Mouse (Mus musculus): ENCODE measurements at regions not wholly inside any gene's neighbourhood (a gene's known extent, or its start where the extent isn't known, plus 50 kb on each side); places are given as distances from the start of the nearest gene placed in this dataset.

- Histone ChIP-seq H3K4me1 (ENCODE audit: control insufficient read depth, insufficient read depth, low read length) (no peaks in the 10 kb centered on the region), H3K9ac (replicated peaks; ENCODE audit: low read depth, low read length) (no peak overlapping the region), H3K9me3 (ENCODE audit: control insufficient read depth, low read depth, low read length) (no peaks in the 10 kb centered on the region), H3K4me2 (replicated peaks; ENCODE audit: low read depth, low read length) (no peak overlapping the region), H3K27ac (ENCODE audit: low read length) (no peak overlapping the region), H3K27me3 (ENCODE audit: control insufficient read depth, insufficient read depth, low read length) (no peaks in the 10 kb centered on the region), H3K4me3 (ENCODE audit: low read depth, low read length) (no peak overlapping the region), H3K36me3 (ENCODE audit: control insufficient read depth, insufficient read depth, low read length) (no peaks in the 10 kb centered on the region)
- WGBS: 56% methylated on average over 5 of the region's 5 CpGs
- no peak for ATAC-seq (ENCODE audit: insufficient number of reproducible peaks, insufficient read depth, low FRiP score, low read depth)
Measured at GRCm38 (mm10) chr17:51462137-51462880, 283.2 kb upstream of the Tbc1d5 start.

GRCm38 (mm10) chr17:51461248-51461647 lies 282.1 kb upstream of the Tbc1d5 start:
- Histone ChIP-seq H3K27ac (ENCODE audit: low read length) (no peak overlapping the region), H3K9ac (replicated peaks; ENCODE audit: low read depth, low read length) (no peak overlapping the region), H3K4me3 (ENCODE audit: low read depth, low read length) (no peak overlapping the region), H3K27me3 (ENCODE audit: control insufficient read depth, insufficient read depth, low read length) (no peaks in the 10 kb centered on the region), H3K4me1 (ENCODE audit: control insufficient read depth, insufficient read depth, low read length) (no peaks in the 10 kb centered on the region), H3K36me3 (ENCODE audit: control insufficient read depth, insufficient read depth, low read length) (no peaks in the 10 kb centered on the region), H3K4me2 (replicated peaks; ENCODE audit: low read depth, low read length) (no peak overlapping the region), H3K9me3 (ENCODE audit: control insufficient read depth, low read depth, low read length) (no peaks in the 10 kb centered on the region)
- WGBS: 52% methylated on average over 14 of the region's 14 CpGs
- no peak for ATAC-seq (ENCODE audit: insufficient number of reproducible peaks, insufficient read depth, low FRiP score, low read depth)

DNA sequence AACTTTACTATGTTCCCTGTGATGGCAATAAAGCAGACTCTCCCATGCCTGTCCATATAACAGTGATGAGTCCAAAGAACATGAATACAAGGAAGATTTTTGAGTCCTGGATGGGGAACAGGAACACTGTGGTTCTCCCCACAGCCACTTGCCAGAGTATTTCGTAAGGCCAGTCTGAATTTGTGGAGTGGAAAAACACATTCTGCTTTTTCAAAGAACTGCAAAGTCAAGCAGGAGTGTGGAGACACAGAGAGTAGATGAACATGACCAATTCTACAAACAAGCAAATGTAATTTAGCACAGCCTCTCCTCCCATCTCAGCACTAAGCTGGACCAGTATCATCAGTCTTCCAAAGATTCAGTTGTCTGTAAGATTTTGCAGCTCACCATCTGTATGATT lies 280.0 kb upstream of the Tbc1d5 start:
- ATAC-seq (ENCODE audit: insufficient number of reproducible peaks, insufficient read depth, low FRiP score, low read depth): no peak
- Histone ChIP-seq H3K36me3 (ENCODE audit: control insufficient read depth, insufficient read depth, low read length) (no peaks in the 10 kb centered on the region), H3K9ac (replicated peaks; ENCODE audit: low read depth, low read length) (no peak overlapping the region), H3K27me3 (ENCODE audit: control insufficient read depth, insufficient read depth, low read length) (no peaks in the 10 kb centered on the region), H3K9me3 (ENCODE audit: control insufficient read depth, low read depth, low read length) (no peaks in the 10 kb centered on the region), H3K27ac (ENCODE audit: low read length) (no peak overlapping the region), H3K4me2 (replicated peaks; ENCODE audit: low read depth, low read length) (no peak overlapping the region), H3K4me3 (ENCODE audit: low read depth, low read length) (no peak overlapping the region), H3K4me1 (ENCODE audit: control insufficient read depth, insufficient read depth, low read length) (no peaks in the 10 kb centered on the region)
- 89% methylated on average over 1 of the region's 1 CpGs for WGBS

- no peak overlapping the region for H3K27ac ChIP-seq (ENCODE audit: low read length)
Measured at GRCm38 (mm10) chr17:51415746-51416145, 236.6 kb upstream of the Tbc1d5 start.

DNA sequence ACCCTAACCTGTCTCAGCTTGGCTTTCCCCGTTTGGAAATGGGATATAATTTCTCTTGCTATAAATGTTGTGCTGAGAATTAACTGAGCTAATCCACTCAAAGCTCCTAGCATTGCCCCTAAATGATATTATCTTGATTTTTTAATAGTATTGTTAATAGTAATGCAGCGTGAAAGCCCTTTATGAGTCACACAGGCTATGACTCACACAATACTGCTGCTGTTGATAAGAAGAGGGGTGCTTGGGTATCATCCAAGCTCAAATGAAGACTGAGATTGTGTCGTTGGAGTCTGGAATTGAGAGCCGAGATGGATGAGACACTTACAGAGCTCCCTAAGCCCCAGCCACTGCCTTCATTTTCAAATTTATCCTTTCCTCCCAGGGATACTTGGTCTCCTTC lies 235.2 kb upstream of the Tbc1d5 start:
- no peaks in the 10 kb centered on the region for H3K9me3 ChIP-seq (ENCODE audit: control insufficient read depth, low read depth, low read length)
- H3K9ac ChIP-seq (replicated peaks; ENCODE audit: low read depth, low read length): no peak overlapping the region
- H3K4me2 ChIP-seq (replicated peaks; ENCODE audit: low read depth, low read length): no peak overlapping the region
- H3K4me1 ChIP-seq (ENCODE audit: control insufficient read depth, insufficient read depth, low read length): no peaks in the 10 kb centered on the region
- WGBS: 80% methylated on average over 4 of the region's 4 CpGs
- no peak overlapping the region for H3K27ac ChIP-seq (ENCODE audit: low read length)
- H3K4me3 ChIP-seq (ENCODE audit: low read depth, low read length): no peak overlapping the region
- H3K36me3 ChIP-seq (ENCODE audit: control insufficient read depth, insufficient read depth, low read length): no peaks in the 10 kb centered on the region
- no peak for ATAC-seq (ENCODE audit: insufficient number of reproducible peaks, insufficient read depth, low FRiP score, low read depth)
- no peaks in the 10 kb centered on the region for H3K27me3 ChIP-seq (ENCODE audit: control insufficient read depth, insufficient read depth, low read length)

More at GRCm38 (mm10) chr17:51415746-51416145, 236.6 kb upstream of the Tbc1d5 start:
- WGBS: 82% methylated on average over 6 of the region's 6 CpGs
- Histone ChIP-seq H3K4me1 (ENCODE audit: control insufficient read depth, insufficient read depth, low read length) (no peaks in the 10 kb centered on the region), H3K9ac (replicated peaks; ENCODE audit: low read depth, low read length) (no peak overlapping the region), H3K36me3 (ENCODE audit: control insufficient read depth, insufficient read depth, low read length) (no peaks in the 10 kb centered on the region), H3K27me3 (ENCODE audit: control insufficient read depth, insufficient read depth, low read length) (no peaks in the 10 kb centered on the region), H3K4me2 (replicated peaks; ENCODE audit: low read depth, low read length) (no peak overlapping the region), H3K4me3 (ENCODE audit: low read depth, low read length) (no peak overlapping the region), H3K9me3 (ENCODE audit: control insufficient read depth, low read depth, low read length) (no peaks in the 10 kb centered on the region)
- no peak for ATAC-seq (ENCODE audit: insufficient number of reproducible peaks, insufficient read depth, low FRiP score, low read depth)

DNA sequence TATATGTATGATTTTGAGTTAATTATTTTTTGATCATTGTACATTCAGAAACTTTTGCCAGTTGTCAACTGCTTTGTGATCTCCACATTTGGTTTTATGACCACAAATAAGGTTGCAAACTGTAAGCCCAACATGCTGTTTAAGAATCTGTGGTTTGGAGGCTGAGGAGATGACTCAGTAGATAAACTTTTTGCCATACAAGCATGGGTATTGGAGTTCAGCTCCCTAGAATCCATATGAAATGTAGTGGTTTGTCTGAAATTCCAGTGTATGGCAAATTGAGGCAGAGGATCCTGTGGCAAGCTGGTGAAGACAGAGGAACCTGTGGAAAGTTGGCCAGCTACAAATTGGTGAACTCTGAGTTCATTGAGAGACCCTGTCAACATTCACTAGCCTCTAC lies 234.6 kb upstream of the Tbc1d5 start:
- no peak overlapping the region for H3K27ac ChIP-seq (ENCODE audit: low read length)
- H3K4me2 ChIP-seq (replicated peaks; ENCODE audit: low read depth, low read length): no peak overlapping the region
- H3K9ac ChIP-seq (replicated peaks; ENCODE audit: low read depth, low read length): no peak overlapping the region
- no peak for ATAC-seq (ENCODE audit: insufficient number of reproducible peaks, insufficient read depth, low FRiP score, low read depth)
- H3K4me1 ChIP-seq (ENCODE audit: control insufficient read depth, insufficient read depth, low read length): 0 out of 2 replicates have a peak, but pooled peaks cover 2% of the 10 kb centered on the region
- H3K27me3 ChIP-seq (ENCODE audit: control insufficient read depth, insufficient read depth, low read length): no peaks in the 10 kb centered on the region
- H3K36me3 ChIP-seq (ENCODE audit: control insufficient read depth, insufficient read depth, low read length): no peaks in the 10 kb centered on the region
- no peaks in the 10 kb centered on the region for H3K9me3 ChIP-seq (ENCODE audit: control insufficient read depth, low read depth, low read length)
- H3K4me3 ChIP-seq (ENCODE audit: low read depth, low read length): no peak overlapping the region

- Histone ChIP-seq H3K36me3 (ENCODE audit: control insufficient read depth, insufficient read depth, low read length) (no peaks in the 10 kb centered on the region), H3K4me1 (ENCODE audit: control insufficient read depth, insufficient read depth, low read length) (0 out of 2 replicates have a peak, but pooled peaks cover 4% of the 10 kb centered on the region), H3K27ac (ENCODE audit: low read length) (no peak overlapping the region), H3K9me3 (ENCODE audit: control insufficient read depth, low read depth, low read length) (no peaks in the 10 kb centered on the region), H3K9ac (replicated peaks; ENCODE audit: low read depth, low read length) (no peak overlapping the region), H3K27me3 (ENCODE audit: control insufficient read depth, insufficient read depth, low read length) (no peaks in the 10 kb centered on the region), H3K4me2 (replicated peaks; ENCODE audit: low read depth, low read length) (no peak overlapping the region), H3K4me3 (ENCODE audit: low read depth, low read length) (no peak overlapping the region)
- WGBS: 72% methylated on average over 12 of the region's 12 CpGs
- no peak for ATAC-seq (ENCODE audit: insufficient number of reproducible peaks, insufficient read depth, low FRiP score, low read depth)
Measured at GRCm38 (mm10) chr17:51411545-51412094, 232.5 kb upstream of the Tbc1d5 start.

GRCm38 (mm10) chr17:51408894-51409293 lies 229.7 kb upstream of the Tbc1d5 start:
- Histone ChIP-seq H3K9me3 (ENCODE audit: control insufficient read depth, low read depth, low read length) (no peaks in the 10 kb centered on the region), H3K27ac (ENCODE audit: low read length) (no peak overlapping the region), H3K36me3 (ENCODE audit: control insufficient read depth, insufficient read depth, low read length) (no peaks in the 10 kb centered on the region), H3K9ac (replicated peaks; ENCODE audit: low read depth, low read length) (no peak overlapping the region), H3K4me3 (ENCODE audit: low read depth, low read length) (no peak overlapping the region), H3K27me3 (ENCODE audit: control insufficient read depth, insufficient read depth, low read length) (no peaks in the 10 kb centered on the region), H3K4me1 (ENCODE audit: control insufficient read depth, insufficient read depth, low read length) (0 out of 2 replicates have a peak, but pooled peaks cover 4% of the 10 kb centered on the region), H3K4me2 (replicated peaks; ENCODE audit: low read depth, low read length) (no peak overlapping the region)
- ATAC-seq (ENCODE audit: insufficient number of reproducible peaks, insufficient read depth, low FRiP score, low read depth): no peak
- WGBS: 40% methylated on average over 5 of the region's 5 CpGs

- no peak for ATAC-seq (ENCODE audit: insufficient number of reproducible peaks, insufficient read depth, low FRiP score, low read depth)
- H3K27me3 ChIP-seq (ENCODE audit: control insufficient read depth, insufficient read depth, low read length): no peaks in the 10 kb centered on the region
- H3K4me1 ChIP-seq (ENCODE audit: control insufficient read depth, insufficient read depth, low read length): 0 out of 2 replicates have a peak, but pooled peaks cover 4% of the 10 kb centered on the region
- no peaks in the 10 kb centered on the region for H3K9me3 ChIP-seq (ENCODE audit: control insufficient read depth, low read depth, low read length)
- no peak overlapping the region for H3K9ac ChIP-seq (replicated peaks; ENCODE audit: low read depth, low read length)
- WGBS: 36% methylated on average over 3 of the region's 3 CpGs
- no peak overlapping the region for H3K4me2 ChIP-seq (replicated peaks; ENCODE audit: low read depth, low read length)
- no peaks in the 10 kb centered on the region for H3K36me3 ChIP-seq (ENCODE audit: control insufficient read depth, insufficient read depth, low read length)
- no peak overlapping the region for H3K27ac ChIP-seq (ENCODE audit: low read length)
- H3K4me3 ChIP-seq (ENCODE audit: low read depth, low read length): no peak overlapping the region
Measured at GRCm38 (mm10) chr17:51408367-51408766, 229.2 kb upstream of the Tbc1d5 start.

Data from stomach, embryonic 14.5 days (tissue).